Mouse (Mus musculus): Measurements from ENCODE around the gene Tubgcp4.

DNA sequence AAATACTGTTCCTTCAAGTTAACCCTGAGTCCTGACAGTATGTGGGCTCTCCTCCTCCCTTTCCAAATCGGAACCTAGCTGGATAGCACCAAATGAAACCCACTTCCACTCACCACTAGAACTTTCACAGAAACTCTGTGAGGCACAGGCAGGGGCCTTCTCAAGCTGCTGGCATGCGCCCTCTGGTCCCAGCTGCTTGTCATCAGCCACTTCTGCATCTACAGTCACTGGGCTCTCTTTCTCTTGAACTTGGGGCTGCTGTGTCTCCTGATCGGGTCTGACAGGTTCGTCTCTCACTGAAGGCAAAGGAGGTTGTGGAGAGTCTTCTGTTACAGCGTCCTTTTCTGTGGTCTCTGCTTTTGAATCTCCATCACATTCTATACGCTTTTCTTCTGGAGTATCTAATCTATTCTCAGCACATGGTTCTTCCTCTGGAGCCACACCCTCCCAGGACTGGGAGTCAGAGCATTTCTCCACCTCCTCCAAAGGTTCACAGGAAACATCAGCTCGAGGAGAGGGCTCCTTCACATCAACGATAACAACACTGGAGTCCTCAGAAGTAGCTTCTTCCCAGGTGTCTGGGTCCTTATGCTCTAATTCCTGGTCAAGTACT, 65.1 kb downstream of the Tubgcp4 start:
- TF ChIP-seq TAL1 (IDR thresholded peaks at IDR 0.05; ENCODE audit: low read length) (peak; percentile 86), GATA1 (IDR thresholded peaks at IDR 0.05; ENCODE audit: low read length) (peak; percentile 75)
